Mouse (Mus musculus) cerebellum, postnatal 25 days (tissue): ENCODE data around the gene Stat5b.

Experiments
- DNase-seq, 2 experiments: peaks; one replicate each; pipeline ENCODE4 v3.0.0; 2021; ENCODE audit warnings: mixed read lengths in 2 of 2

Stat5b gene

DNA sequence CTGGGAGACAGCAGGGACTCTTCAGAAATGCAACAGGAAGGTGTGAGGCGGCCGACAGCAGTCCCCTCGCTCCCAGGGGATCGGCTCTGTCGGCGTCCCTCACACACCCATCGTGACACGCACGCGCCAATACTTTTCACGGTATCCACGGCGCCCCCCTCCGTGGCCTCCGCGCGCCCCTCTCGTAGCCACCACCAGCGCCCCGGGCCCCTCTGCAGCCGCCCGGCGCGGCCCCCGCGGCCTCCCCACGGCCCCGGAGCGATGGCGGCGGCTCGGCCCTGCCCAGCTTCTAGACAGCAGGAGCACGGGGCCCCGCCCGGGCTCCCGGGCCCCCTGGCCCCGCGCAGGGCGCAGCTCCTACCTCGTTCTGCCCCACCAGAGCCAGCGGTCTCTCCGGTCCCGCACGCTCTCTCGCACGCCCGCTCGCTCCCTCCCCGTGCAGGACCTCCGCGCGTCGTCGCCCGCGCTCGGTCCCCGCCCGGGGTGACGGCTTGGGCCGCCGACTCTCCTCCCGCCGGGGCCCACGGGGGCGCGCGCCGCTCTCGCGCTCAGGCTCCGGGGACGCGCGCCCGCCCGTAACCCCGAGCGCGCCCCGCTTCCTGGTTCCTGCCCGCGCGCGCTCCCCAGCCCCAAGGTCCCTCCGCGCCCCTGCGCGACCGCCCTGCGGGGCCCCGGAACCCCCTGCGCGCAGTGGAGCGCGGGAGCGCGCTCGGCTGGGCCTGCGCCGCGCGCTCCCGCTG is at the start of gene Stat5b:
Gene Stat5b (minus strand): TSS at position 687 of the 740 bp plus-strand sequence.
- DNase-seq: peak; percentile 87

GRCm38 (mm10) chr11:100898441-100899199 is 48.1 kb upstream of the Stat5b start:
- no peak for DNase-seq

GRCm38 (mm10) chr11:100897294-100898231 is 47.0 kb upstream of the Stat5b start:
- peak; percentile 69 to 80 for DNase-seq

- peak; percentile 68 to 80 for DNase-seq
These were observed 45.6 kb upstream of the Stat5b start for GRCm38 (mm10) chr11:100896078-100896477.

- DNase-seq: no peak
These were observed 43.8 kb upstream of the Stat5b start for GRCm38 (mm10) chr11:100894146-100894918.

- peak; percentile 89 to 93 for DNase-seq
These were observed 43.0 kb upstream of the Stat5b start for GRCm38 (mm10) chr11:100893482-100893881.

DNA sequence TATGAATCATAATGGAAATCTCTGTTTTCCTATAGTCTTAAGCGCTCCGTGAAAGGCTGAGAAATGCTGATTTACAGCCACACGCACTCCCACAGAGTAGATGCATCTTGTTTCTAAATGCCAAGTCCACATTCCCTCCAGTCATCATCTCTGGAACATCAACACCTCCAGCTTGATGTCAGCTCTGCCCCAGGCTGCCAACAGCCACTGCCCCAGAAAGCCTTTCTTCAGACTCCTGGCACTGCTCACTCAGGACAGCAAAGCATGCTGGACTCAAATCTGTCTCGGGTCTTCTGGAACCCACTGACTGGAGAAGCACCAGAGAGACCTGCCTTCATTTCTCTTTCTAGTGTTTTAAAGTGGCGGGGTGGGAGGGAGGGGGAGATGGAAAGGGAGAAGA is 41.9 kb upstream of the Stat5b start:
- no peak for DNase-seq

- no peak for DNase-seq
These were observed 41.0 kb upstream of the Stat5b start for GRCm38 (mm10) chr11:100891256-100892123.

DNA sequence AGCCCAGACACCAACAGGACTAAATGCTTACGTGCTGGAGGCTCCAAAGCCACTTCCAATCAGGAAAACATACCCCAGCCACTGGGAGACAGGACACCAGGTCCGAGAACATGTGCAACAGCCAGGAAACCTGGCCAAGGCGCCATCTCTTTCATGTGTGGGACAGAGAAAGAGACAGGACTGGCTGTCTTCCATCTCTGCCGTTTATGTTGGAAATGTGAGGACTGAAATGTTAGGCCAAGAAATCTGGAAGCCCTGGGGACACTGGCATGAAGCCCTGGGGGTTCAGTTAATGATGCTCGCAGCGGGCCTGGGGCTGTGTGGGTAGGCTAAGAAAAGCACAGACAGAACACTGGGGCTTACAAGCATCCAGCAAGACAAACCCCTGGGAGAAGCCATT is 40.0 kb upstream of the Stat5b start:
- DNase-seq: peak; percentile 44 to 60

- no peak for DNase-seq
These were observed 37.9 kb upstream of the Stat5b start for GRCm38 (mm10) chr11:100888348-100888820.

- DNase-seq: no peak
These were observed 37.2 kb upstream of the Stat5b start for GRCm38 (mm10) chr11:100887764-100888163.

DNA sequence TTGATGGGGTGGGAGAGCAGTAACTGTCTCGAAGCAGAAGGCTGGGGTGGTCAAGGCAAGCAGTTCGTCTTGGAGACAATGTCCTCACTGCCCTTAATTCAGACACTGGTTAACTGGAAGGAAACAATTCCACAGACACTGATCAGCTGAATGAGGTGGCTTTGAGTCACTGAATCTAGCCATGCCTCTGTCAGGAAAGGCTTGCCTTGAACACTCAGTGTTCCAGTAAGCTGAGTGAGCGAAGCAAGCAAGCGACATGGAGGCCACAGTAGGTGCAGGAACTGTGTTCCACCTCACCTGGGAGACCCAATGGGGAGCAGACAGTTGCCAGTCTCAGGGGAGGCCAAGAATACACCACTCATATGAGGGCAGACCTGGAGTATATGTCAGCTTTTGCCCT is 36.7 kb upstream of the Stat5b start:
- no peak for DNase-seq

- no peak for DNase-seq
These were observed 35.7 kb upstream of the Stat5b start for GRCm38 (mm10) chr11:100886188-100886740.

DNA sequence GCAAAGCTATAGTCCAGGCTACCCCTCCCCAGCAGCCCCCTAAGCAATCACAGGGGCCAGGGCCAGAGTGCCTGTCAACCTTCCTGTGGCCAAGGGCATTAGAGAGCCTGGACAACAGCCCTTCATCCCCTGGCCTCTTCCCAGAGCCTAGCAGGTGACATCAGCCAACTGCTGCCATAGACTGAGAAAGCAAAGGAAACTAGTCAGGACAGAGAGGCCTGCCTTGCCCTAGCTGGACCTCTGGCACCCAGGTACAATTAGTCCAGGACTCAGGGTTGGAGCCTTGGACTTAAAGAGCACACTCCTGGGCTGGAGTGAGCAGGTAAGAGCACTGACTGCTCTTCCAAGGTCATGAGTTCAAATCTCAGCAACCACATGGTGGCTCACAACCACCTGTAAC is 34.9 kb upstream of the Stat5b start:
- DNase-seq: no peak

GRCm38 (mm10) chr11:100883640-100884039 is 33.1 kb upstream of the Stat5b start:
- DNase-seq: no peak

- no peak for DNase-seq
These were observed 29.0 kb upstream of the Stat5b start for GRCm38 (mm10) chr11:100879321-100880078.

- no peak for DNase-seq
These were observed 25.2 kb upstream of the Stat5b start for GRCm38 (mm10) chr11:100875761-100876160.

DNA sequence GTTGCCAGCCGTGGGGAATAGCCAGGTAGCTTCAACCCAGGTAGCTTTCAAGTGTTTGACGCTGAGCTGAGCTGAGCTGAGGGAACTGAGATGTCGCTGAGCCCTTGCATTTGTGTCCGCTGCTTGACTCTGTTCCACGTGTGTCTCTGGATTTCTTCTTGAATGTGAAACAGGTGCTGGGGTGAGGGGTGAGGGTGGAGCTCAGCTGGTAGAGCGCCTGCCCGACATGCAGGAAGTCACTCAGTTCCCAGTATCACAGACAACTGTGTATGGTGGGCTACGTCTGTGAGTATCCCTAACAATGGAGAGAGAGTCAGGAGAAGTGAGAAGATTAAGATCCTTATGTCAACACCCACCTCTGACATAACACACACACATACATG is 20.4 kb upstream of the Stat5b start:
- no peak for DNase-seq

GRCm38 (mm10) chr11:100870256-100870967 is 19.9 kb upstream of the Stat5b start:
- no peak for DNase-seq
